Mouse (Mus musculus) spleen, postnatal 36 days (tissue): ENCODE results near the gene Atp13a2.

Experiments used
- DNase-seq, 2 experiments: peaks; one replicate each; pipeline ENCODE4 v3.0.0; 2022; ENCODE audit warnings: low spot score in 2 of 2, mixed read lengths in 1 of 2

Atp13a2 gene

DNA sequence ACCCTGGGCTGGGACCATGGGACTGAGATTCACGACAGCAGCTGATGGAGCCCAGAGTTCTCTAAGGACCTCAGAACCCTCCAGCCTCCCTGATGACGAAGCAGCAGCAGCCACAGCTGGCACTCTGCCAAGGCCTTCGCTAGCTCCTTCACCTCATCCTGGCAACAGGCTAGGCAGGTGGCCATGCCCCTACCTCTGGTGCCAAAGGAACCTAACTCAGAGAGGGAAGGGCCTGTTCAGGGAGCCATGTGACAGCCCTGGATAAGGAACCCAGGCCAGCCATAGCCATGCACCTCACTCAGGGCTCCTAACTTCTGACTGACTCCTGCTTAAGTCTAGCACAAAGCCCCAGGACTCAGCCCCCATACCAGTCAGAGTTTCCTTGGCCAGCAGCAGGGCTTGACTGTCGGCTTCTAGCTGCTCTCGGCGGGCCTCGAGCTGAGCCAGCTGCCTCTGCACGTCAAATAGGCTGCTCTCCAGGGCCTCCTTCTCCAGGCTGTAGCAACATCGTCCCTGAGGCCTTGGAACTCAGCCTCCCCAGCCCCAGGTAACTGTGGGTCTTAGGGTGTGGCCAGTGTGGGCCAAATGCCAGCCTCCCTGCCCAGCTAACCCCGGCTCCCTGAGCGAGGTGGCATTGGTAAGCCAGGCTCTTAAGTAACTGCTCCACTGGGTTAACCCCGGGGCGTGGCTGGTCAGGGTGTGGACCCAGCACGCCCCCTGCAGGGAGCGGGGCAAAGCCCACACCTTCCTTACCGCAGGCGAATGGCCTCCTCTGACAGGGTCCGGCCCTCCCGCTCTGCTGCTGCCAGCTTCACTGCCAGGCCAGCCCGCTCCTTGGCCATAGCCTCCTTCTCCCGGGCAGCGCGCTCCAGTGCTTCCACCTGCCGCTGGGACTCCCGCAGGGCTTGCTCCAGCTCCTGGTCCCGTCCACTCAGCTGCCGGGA is 47.2 kb downstream of the Atp13a2 start:
- DNase-seq = no peak

GRCm38 (mm10) chr4:141041117-141041516 is 54.4 kb downstream of the Atp13a2 start:
- DNase-seq = no peak

GRCm38 (mm10) chr4:141044816-141045215 is 58.1 kb downstream of the Atp13a2 start:
- peak in 1 of 2 experiments; percentile 37 for DNase-seq

DNA sequence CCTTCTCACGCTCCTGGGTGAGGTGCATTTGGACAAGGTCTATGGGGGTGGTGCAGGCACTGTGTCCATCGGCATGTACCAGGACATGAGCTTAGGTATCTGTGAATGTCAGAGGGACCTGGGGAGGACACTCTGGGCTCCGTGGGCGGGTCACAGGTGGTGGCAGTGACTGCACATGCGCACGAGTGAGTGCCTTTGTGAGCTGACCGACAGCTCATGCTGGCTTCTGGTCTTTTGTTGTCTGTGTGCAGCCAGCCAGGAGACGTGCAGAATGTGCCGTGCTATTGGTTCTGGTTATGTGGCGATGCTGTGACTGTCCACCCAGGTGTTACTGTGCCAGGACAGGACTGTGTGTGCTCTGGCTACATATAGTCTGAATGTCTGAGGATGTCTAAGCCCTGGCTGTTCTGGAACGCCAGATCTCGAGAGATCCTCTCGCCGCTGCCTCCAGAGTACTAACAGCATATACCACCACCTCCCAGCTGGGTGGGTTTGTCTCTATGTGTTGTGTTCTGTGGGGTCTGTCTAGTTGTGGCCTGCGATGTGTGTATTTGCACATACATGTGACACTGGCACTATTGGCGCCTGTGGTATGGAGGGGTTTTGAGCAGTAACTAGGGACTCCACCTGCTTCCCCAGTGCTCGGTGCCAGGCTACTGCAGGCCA is 62.3 kb downstream of the Atp13a2 start:
- DNase-seq = no peak

DNA sequence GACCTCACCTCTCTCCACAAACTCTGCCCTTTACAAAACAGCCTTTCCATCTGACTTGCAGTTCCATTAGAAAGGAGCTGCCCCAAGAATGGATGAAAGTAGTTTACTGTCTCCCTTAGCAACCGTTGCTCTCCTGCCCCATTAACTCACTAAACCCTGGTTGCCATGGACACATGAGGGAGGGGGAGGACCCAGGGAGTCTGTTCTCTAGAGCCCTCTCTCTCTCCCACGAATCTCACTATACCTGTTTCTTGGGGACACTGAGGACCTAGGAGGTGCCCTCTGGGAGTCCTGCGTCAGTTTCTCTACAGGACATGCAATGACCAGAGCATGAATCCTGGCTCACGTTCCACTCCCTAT is 62.8 kb downstream of the Atp13a2 start:
- no peak for DNase-seq

DNA sequence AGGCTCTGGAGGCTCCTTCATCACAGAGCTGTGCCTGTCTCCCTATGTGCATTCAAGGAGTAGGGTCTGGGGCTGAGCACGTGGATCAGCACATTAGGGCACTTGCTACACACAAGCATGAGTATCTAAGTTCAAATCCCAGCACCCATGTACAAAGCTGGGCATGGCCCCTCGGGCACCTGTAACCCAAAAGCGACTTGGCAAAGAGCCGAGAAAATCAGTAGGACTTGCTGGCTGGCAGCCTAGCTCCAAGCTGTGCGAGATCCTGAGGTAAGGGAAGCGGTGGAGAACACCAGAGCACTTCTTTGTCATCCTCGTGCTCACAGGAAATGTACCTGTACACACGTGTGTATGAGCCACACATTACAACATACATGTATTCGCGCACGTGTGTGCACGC is 65.8 kb downstream of the Atp13a2 start:
- no peak for DNase-seq

- no peak for DNase-seq
These were observed 66.5 kb downstream of the Atp13a2 start for GRCm38 (mm10) chr4:141053138-141053537.

- DNase-seq = no peak
These were observed 67.0 kb downstream of the Atp13a2 start for GRCm38 (mm10) chr4:141053568-141054161.
